Mouse (Mus musculus) megakaryocyte, adult 5-6 weeks (primary cell): ENCODE measurements around the gene Kctd13. TPM values are rescaled to one million over a fixed set of nuclear protein-coding genes. Genes with fewer than 3 reads are reported as not detected.

Experiments used
- ATAC-seq: 2 replicates; pipeline ENCODE4 v1.8.0; 2016; ENCODE audit warnings: mild to moderate bottlenecking, inconsistent platforms; ENCODE audit not compliant: poor library complexity, severe bottlenecking
- total RNA-seq, 2 experiments: library from RNA; stranded (forward) in 1 of 2; stranded (reverse) in 1 of 2; fragments of 153-499, 151-499 nt in 1 of 2; fragments of 221-1000, 200-1000 nt in 1 of 2; gene quantifications; 2 replicates each; pipeline versions ENCODE4 v1.2.3 to v1.2.4; 2015 to 2017

The Kctd13 gene
- total RNA-seq, 2 experiments from 2014 or later = 7.3 to 19.0 TPM

- no peak for ATAC-seq
Measured at GRCm38 (mm10) chr7:126978841-126979240, 50.2 kb downstream of the Kctd13 start.

DNA sequence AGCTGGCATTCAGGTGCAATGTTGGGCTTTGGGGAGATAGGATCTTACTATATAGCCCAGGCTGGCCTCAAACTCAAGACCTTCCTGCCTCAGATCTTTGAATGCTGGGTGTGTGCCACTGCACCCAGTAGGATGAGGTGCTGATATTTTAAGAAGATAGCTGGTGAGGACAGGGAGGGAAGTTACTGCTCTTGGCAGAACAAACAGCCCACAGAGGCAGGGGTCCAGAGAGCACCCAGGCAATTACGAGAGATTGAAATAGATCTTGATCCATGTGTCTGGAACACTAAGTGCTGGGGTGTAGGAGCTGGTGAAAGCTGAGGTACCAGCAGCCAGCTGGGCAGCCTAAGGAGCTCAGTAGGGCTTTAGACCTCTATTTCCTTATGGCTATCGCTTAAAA is 52.9 kb downstream of the Kctd13 start:
- no peak for ATAC-seq

DNA sequence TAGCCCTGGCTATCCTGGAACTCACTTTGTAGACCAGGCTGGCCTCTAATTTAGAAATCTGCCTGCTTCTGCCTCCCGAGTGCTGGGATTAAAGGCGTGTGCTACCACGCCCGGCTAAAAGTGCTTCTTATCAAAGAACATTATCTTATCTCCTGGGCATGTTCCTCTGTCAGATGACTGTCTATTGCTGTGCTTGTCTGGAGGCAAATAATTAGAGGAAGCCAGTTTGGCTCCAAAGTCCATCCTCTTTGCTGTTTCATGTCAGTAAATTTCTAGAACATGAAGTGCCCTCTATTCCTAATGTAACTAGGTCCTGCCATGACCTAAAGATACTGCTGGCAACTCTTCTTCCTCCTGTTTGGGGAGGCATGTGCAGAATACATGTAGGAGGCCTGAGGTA is 53.4 kb downstream of the Kctd13 start:
- no peak for ATAC-seq

GRCm38 (mm10) chr7:126983113-126983512 is 54.4 kb downstream of the Kctd13 start:
- no peak for ATAC-seq

- no peak for ATAC-seq
Measured at GRCm38 (mm10) chr7:126984667-126985444, 56.2 kb downstream of the Kctd13 start.

DNA sequence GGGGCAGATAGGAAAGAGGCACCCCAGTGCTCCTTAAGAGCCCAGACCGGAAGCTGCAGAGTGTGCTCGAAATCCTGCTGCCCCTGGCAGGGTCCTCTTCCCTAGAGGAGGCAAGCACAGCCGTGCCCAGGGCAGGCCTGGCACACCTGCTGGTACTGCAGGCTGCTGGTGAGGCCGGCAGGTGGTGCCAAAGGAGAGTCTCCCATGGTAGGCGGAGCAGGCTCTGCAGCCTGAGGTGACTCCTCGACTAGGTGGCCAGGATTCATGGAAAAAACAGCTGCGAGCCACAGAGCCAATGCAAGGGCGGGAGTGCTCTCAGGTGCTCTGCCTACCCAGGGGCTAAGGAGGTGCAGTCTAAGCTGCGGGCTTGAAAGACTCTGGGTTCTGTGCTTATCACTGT is 57.6 kb downstream of the Kctd13 start:
- ATAC-seq = peak; percentile 52; the same call in 1 of the 2 replicates

DNA sequence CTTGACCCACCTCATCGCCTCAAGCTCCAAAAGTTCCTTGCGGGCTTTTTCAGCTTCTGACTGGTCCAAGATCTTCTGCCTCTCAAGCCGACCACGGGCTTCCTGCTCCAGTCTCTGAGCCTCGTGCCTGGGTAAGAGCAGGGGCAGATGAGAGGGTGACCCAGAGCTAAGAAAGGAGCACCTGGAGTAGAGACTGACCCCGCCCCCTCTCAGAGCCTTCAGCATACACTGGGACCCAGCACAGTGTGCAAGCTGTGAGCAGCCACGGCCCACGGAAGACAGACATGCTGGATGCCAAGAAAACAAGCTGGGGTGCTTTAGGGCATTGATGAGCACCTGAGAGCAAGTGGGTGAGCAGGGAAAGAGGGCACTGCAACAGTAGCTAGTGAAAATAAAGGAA is 60.1 kb downstream of the Kctd13 start:
- ATAC-seq = no peak

Other genes with a start within 250 kb of the Kctd13 start
- 49.8 and 60.5 TPM in 2 replicates for gene Bola2, start 233.5 kb upstream of the Kctd13 start, total RNA-seq (2015)
- gene Bola2, start 233.5 kb upstream of the Kctd13 start, total RNA-seq (2017) = 106 and 161 TPM in 2 replicates
- gene Slx1b, start 233.1 kb upstream of the Kctd13 start, total RNA-seq (2015) = 4.1 and 6.0 TPM in 2 replicates
- gene Slx1b, start 233.1 kb upstream of the Kctd13 start, total RNA-seq (2017) = 4.7 and 5.9 TPM in 2 replicates
- gene Coro1a, start 221.1 kb upstream of the Kctd13 start, total RNA-seq (2015) = 1,020 and 1,059 TPM in 2 replicates
- gene Coro1a, start 221.1 kb upstream of the Kctd13 start, total RNA-seq (2017) = 1,317 and 1,554 TPM in 2 replicates
- gene Mapk3, start 169.3 kb upstream of the Kctd13 start, total RNA-seq (2015) = 173 and 177 TPM in 2 replicates
- gene Mapk3, start 169.3 kb upstream of the Kctd13 start, total RNA-seq (2017) = 88.3 and 91.1 TPM in 2 replicates
- gene Gdpd3, start 162.5 kb upstream of the Kctd13 start, total RNA-seq (2015) = 26.8 and 37.3 TPM in 2 replicates
- 57.9 and 71.4 TPM in 2 replicates for gene Gdpd3, start 162.5 kb upstream of the Kctd13 start, total RNA-seq (2017)
- gene Ypel3, start 151.9 kb upstream of the Kctd13 start, total RNA-seq (2015) = 196 and 200 TPM in 2 replicates
- gene Ypel3, start 151.9 kb upstream of the Kctd13 start, total RNA-seq (2017) = 91.7 and 117 TPM in 2 replicates
- 0.68 and 1.0 TPM in 2 replicates for gene Tbx6, start 147.4 kb upstream of the Kctd13 start, total RNA-seq (2015)
- gene Tbx6, start 147.4 kb upstream of the Kctd13 start, total RNA-seq (2017) = 0.98 and 0.99 TPM in 2 replicates
- 186 and 196 TPM in 2 replicates for gene Ppp4c, start 136.4 kb upstream of the Kctd13 start, total RNA-seq (2015)
- 139 and 154 TPM in 2 replicates for gene Ppp4c, start 136.4 kb upstream of the Kctd13 start, total RNA-seq (2017)
- not detected in 2 replicates for gene Fam57b, start 131.2 kb upstream of the Kctd13 start, total RNA-seq (2015)
- gene Fam57b, start 131.2 kb upstream of the Kctd13 start, total RNA-seq (2017) = not detected in 2 replicates
- not detected in 2 replicates for gene 4930451I11Rik, start 97.2 kb upstream of the Kctd13 start, total RNA-seq (2015)
- not detected in 2 replicates for gene 4930451I11Rik, start 97.2 kb upstream of the Kctd13 start, total RNA-seq (2017)
- gene Doc2a, start 81.5 kb upstream of the Kctd13 start, total RNA-seq (2015) = not detected in 2 replicates
- not detected in 2 replicates for gene Doc2a, start 81.5 kb upstream of the Kctd13 start, total RNA-seq (2017)
- gene Hirip3, start 66.9 kb upstream of the Kctd13 start, total RNA-seq (2015) = 14.6 and 22.0 TPM in 2 replicates
- gene Hirip3, start 66.9 kb upstream of the Kctd13 start, total RNA-seq (2017) = 147 and 164 TPM in 2 replicates
- gene Ino80e, start 66.5 kb upstream of the Kctd13 start, total RNA-seq (2015) = 42.5 and 51.5 TPM in 2 replicates
- gene Ino80e, start 66.5 kb upstream of the Kctd13 start, total RNA-seq (2017) = 21.3 and 46.4 TPM in 2 replicates
- gene Taok2, start 44.2 kb upstream of the Kctd13 start, total RNA-seq (2015) = 14.3 and 19.0 TPM in 2 replicates
- 26.8 and 32.0 TPM in 2 replicates for gene Taok2, start 44.2 kb upstream of the Kctd13 start, total RNA-seq (2017)
- 47.9 and 50.9 TPM in 2 replicates for gene Tmem219, start 6.0 kb upstream of the Kctd13 start, total RNA-seq (2015)
- gene Tmem219, start 6.0 kb upstream of the Kctd13 start, total RNA-seq (2017) = 44.9 and 45.5 TPM in 2 replicates
- gene Asphd1, start 20.7 kb downstream of the Kctd13 start, total RNA-seq (2015) = not detected in 2 replicates
- not detected in 2 replicates for gene Asphd1, start 20.7 kb downstream of the Kctd13 start, total RNA-seq (2017)
- gene Sez6l2, start 21.7 kb downstream of the Kctd13 start, total RNA-seq (2015) = 2.9 TPM in 1 of 2 replicates, not detected in the other
- gene Sez6l2, start 21.7 kb downstream of the Kctd13 start, total RNA-seq (2017) = 0.16 and 0.33 TPM in 2 replicates
- 46.1 and 48.5 TPM in 2 replicates for gene Cdipt, start 47.0 kb downstream of the Kctd13 start, total RNA-seq (2015)
- gene Cdipt, start 47.0 kb downstream of the Kctd13 start, total RNA-seq (2017) = 49.4 and 56.7 TPM in 2 replicates
- gene Cdiptos, start 47.2 kb downstream of the Kctd13 start, total RNA-seq (2015) = 4.9 and 6.6 TPM in 2 replicates
- 0.73 and 3.3 TPM in 2 replicates for gene Cdiptos, start 47.2 kb downstream of the Kctd13 start, total RNA-seq (2017)
- gene Mvp, start 85.7 kb downstream of the Kctd13 start, total RNA-seq (2015) = 5.6 and 6.0 TPM in 2 replicates
- gene Mvp, start 85.7 kb downstream of the Kctd13 start, total RNA-seq (2017) = 48.1 and 50.6 TPM in 2 replicates
- gene Pagr1b, start 87.6 kb downstream of the Kctd13 start, total RNA-seq (2015) = 0.54 and 1.6 TPM in 2 replicates
- gene Pagr1b, start 87.6 kb downstream of the Kctd13 start, total RNA-seq (2017) = not detected in 2 replicates
- gene Pagr1a, start 88.5 kb downstream of the Kctd13 start, total RNA-seq (2015) = 40.7 and 62.5 TPM in 2 replicates
- gene Pagr1a, start 88.5 kb downstream of the Kctd13 start, total RNA-seq (2017) = 25.5 and 67.0 TPM in 2 replicates
- 15.4 TPM in 1 of 2 replicates, not detected in the other for gene Gm42742, start 92.2 kb downstream of the Kctd13 start, total RNA-seq (2015)
- 45.4 TPM in 1 of 2 replicates, not detected in the other for gene Gm42742, start 92.2 kb downstream of the Kctd13 start, total RNA-seq (2017)
- gene Prrt2, start 92.3 kb downstream of the Kctd13 start, total RNA-seq (2015) = 0.20 and 1.8 TPM in 2 replicates
- gene Prrt2, start 92.3 kb downstream of the Kctd13 start, total RNA-seq (2017) = 2.4 and 3.0 TPM in 2 replicates
- gene Maz, start 98.2 kb downstream of the Kctd13 start, total RNA-seq (2015) = 79.8 and 80.9 TPM in 2 replicates
- gene Maz, start 98.2 kb downstream of the Kctd13 start, total RNA-seq (2017) = 44.4 and 45.1 TPM in 2 replicates
- 107 and 108 TPM in 2 replicates for gene Kif22, start 113.6 kb downstream of the Kctd13 start, total RNA-seq (2015)
- gene Kif22, start 113.6 kb downstream of the Kctd13 start, total RNA-seq (2017) = 85.9 and 105 TPM in 2 replicates
- 0.96 TPM in 1 of 2 replicates, not detected in the other for gene Zg16, start 158.4 kb downstream of the Kctd13 start, total RNA-seq (2015)
- gene Zg16, start 158.4 kb downstream of the Kctd13 start, total RNA-seq (2017) = not detected in 2 replicates
- gene AI467606, start 162.5 kb downstream of the Kctd13 start, total RNA-seq (2015) = 65.9 and 71.1 TPM in 2 replicates
- 46.6 and 49.2 TPM in 2 replicates for gene AI467606, start 162.5 kb downstream of the Kctd13 start, total RNA-seq (2017)
- 2.0 and 3.3 TPM in 2 replicates for gene Qprt, start 193.3 kb downstream of the Kctd13 start, total RNA-seq (2015)
- gene Qprt, start 193.3 kb downstream of the Kctd13 start, total RNA-seq (2017) = 1.1 and 2.8 TPM in 2 replicates
- 74.6 and 82.8 TPM in 2 replicates for gene Spn, start 208.9 kb downstream of the Kctd13 start, total RNA-seq (2015)
- 241 and 246 TPM in 2 replicates for gene Spn, start 208.9 kb downstream of the Kctd13 start, total RNA-seq (2017)